Mouse (Mus musculus) liver, embryonic 15.5 days (tissue): ENCODE results near the gene Odf2. TPM values are rescaled to one million over a fixed set of nuclear protein-coding genes. Genes with fewer than 3 reads are reported as not detected.

Experiments used
- ATAC-seq: fragments of 200-750 bp; cut with Nextera tagmentation; 2 replicates; pipeline ENCODE4 v1.8.0; 2017; ENCODE audit warnings: moderate number of reproducible peaks, mild to moderate bottlenecking, moderate library complexity; ENCODE audit not compliant: insufficient read depth
- H3K27ac ChIP-seq: fragments of 300-500 bp; sonication (generic); replicated peaks from 2 replicates; pipeline ENCODE4 v1.5.1; 2015; ENCODE audit warnings: mild to moderate bottlenecking, inconsistent platforms
- H3K27me3 ChIP-seq: fragments of 300-500 bp; sonication (generic); 2 replicates; pipeline ENCODE4 v1.6.1; 2015; ENCODE audit warnings: mild to moderate bottlenecking, inconsistent platforms
- H3K36me3 ChIP-seq: fragments of 300-500 bp; sonication (generic); replicated peaks from 2 replicates; pipeline ENCODE4 v1.6.1; 2015; ENCODE audit warnings: moderate library complexity, mild to moderate bottlenecking, inconsistent platforms
- H3K4me1 ChIP-seq: fragments of 300-500 bp; sonication (generic); replicated peaks from 2 replicates; pipeline ENCODE4 v1.6.1; 2015; ENCODE audit warnings: inconsistent platforms
- H3K4me2 ChIP-seq: fragments of 300-500 bp; sonication (generic); 2 replicates; pipeline ENCODE4 v1.6.1; 2015; ENCODE audit warnings: moderate library complexity, mild to moderate bottlenecking, inconsistent platforms
- H3K4me3 ChIP-seq: fragments of 300-500 bp; sonication (generic); replicated peaks from 2 replicates; pipeline ENCODE4 v1.5.1; 2015; ENCODE audit warnings: mild to moderate bottlenecking, inconsistent platforms
- H3K9ac ChIP-seq: fragments of 300-500 bp; sonication (generic); 2 replicates; pipeline ENCODE4 v1.6.1; 2015; ENCODE audit warnings: moderate library complexity, mild to moderate bottlenecking, inconsistent platforms
- H3K9me3 ChIP-seq: fragments of 300-500 bp; sonication (generic); replicated peaks from 2 replicates; pipeline ENCODE4 v1.6.1; 2016; ENCODE audit warnings: inconsistent platforms
- WGBS: fragments of 180-500 bp; shearing (Covaris S2); methylation state at CpG from one replicate; pipeline ENCODE4 v1.1.7; 2015; ENCODE audit warnings: mixed read lengths; ENCODE audit not compliant: insufficient replicate concordance; 5-methylcytosine and 5-hydroxymethylcytosine counted together
- microRNA-seq: library from miRNA; unstranded; fragments of <30 nt; microRNA quantifications from one replicate; pipeline ENCODE4, GENCODE M21; 2016
- polyA plus RNA-seq: library from polyadenylated mRNA; unstranded; fragments of >200 nt; fragmentation: Nextera tagmentation; extraction: Ambion mirVana; gene quantifications from 2 replicates; pipeline ENCODE4 v1.2.1, GENCODE M21; 2015

Odf2 gene
- polyA plus RNA-seq, 1 experiment from 2014 or later: 35.9 TPM

GRCm38 (mm10) chr2:29973525-29973924 is 84.5 kb downstream of the Odf2 start:
- no peak overlapping the region for H3K4me2 ChIP-seq
- WGBS: 4% methylated on average over 2 of the region's 2 CpGs
- no peaks in the 10 kb centered on the region for H3K9me3 ChIP-seq
- no peak overlapping the region for H3K27ac ChIP-seq
- no peak for ATAC-seq
- 0 out of 2 replicates have a peak, but pooled peaks cover 6% of the 10 kb centered on the region for H3K36me3 ChIP-seq
- H3K4me1 ChIP-seq: peaks cover 31% of the 10 kb centered on the region
- H3K9ac ChIP-seq: no peak overlapping the region
- peaks cover 22% of the 10 kb centered on the region for H3K27me3 ChIP-seq
- H3K4me3 ChIP-seq: no peak overlapping the region

DNA sequence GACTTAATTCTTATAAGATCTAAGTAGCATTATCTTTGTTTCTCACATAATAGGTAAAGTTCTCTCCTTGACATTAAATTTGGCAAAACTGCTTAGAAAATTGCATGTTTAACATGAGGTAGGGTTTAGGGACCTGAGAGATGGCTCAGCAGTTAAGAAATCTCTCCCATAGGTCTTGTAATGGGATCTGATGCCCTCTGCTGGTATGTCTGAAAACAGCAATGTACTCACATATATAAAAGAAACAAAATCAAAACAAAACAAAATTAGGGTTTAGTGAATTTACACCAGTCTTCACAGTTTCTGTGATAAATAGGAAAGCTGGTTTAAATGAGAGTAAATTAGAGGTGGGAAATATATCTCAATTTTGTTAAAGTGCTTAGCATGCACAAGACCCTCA is 88.3 kb downstream of the Odf2 start:
- Histone ChIP-seq H3K4me3 (no peak overlapping the region), H3K36me3 (peaks cover 21% of the 10 kb centered on the region), H3K27me3 (no peaks in the 10 kb centered on the region; the same call in 1 of the 2 replicates), H3K4me1 (peaks cover 10% of the 10 kb centered on the region), H3K9me3 (no peaks in the 10 kb centered on the region), H3K4me2 (no peak overlapping the region), H3K27ac (no peak overlapping the region), H3K9ac (no peak overlapping the region)
- no peak for ATAC-seq

- Histone ChIP-seq H3K27me3 (no peaks in the 10 kb centered on the region), H3K4me1 (no peaks in the 10 kb centered on the region), H3K27ac (no peak overlapping the region), H3K4me3 (no peak overlapping the region), H3K36me3 (peaks cover 41% of the 10 kb centered on the region), H3K9me3 (no peaks in the 10 kb centered on the region), H3K4me2 (no peak overlapping the region), H3K9ac (no peak overlapping the region)
- 69% methylated on average over 1 of the region's 1 CpGs for WGBS
- ATAC-seq: no peak
Observed at GRCm38 (mm10) chr2:29980661-29981060, 91.6 kb downstream of the Odf2 start.

Small RNA genes within 50 kb of the gene (microRNA-seq; reads per million reads assigned to microRNA genes)
- gene Mir219a-2 (not detected), gene Mir219b (not detected)

Other genes starting within 250 kb of the Odf2 start
- gene Gm13420, start 137.5 kb upstream of the Odf2 start, polyA plus RNA-seq: 0.41 and 0.44 TPM in 2 replicates
- gene Gm13547, start 129.9 kb upstream of the Odf2 start, polyA plus RNA-seq: not detected in 2 replicates
- gene Coq4, start 101.7 kb upstream of the Odf2 start, polyA plus RNA-seq: 11.4 and 11.7 TPM in 2 replicates
- 11.1 and 13.0 TPM in 2 replicates for gene Trub2, start 100.7 kb upstream of the Odf2 start, polyA plus RNA-seq
- 3.2 and 4.1 TPM in 2 replicates for gene Slc27a4, start 86.6 kb upstream of the Odf2 start, polyA plus RNA-seq
- 7.9 and 8.0 TPM in 2 replicates for gene Urm1, start 69.1 kb upstream of the Odf2 start, polyA plus RNA-seq
- 35.6 and 36.1 TPM in 2 replicates for gene Cercam, start 20.1 kb upstream of the Odf2 start, polyA plus RNA-seq
- 24.7 and 25.2 TPM in 2 replicates for gene Gle1, start 46.2 kb downstream of the Odf2 start, polyA plus RNA-seq
- 14.0 and 17.8 TPM in 2 replicates for gene Sptan1, start 76.3 kb downstream of the Odf2 start, polyA plus RNA-seq
- gene Wdr34, start 159.7 kb downstream of the Odf2 start, polyA plus RNA-seq: 6.2 and 7.1 TPM in 2 replicates
- gene Set, start 168.2 kb downstream of the Odf2 start, polyA plus RNA-seq: 138 and 147 TPM in 2 replicates
- gene Pkn3, start 188.5 kb downstream of the Odf2 start, polyA plus RNA-seq: 2.3 and 2.5 TPM in 2 replicates
- gene Zdhhc12, start 204.4 kb downstream of the Odf2 start, polyA plus RNA-seq: 19.3 and 20.6 TPM in 2 replicates
- gene Zer1, start 235.4 kb downstream of the Odf2 start, polyA plus RNA-seq: 2.4 and 2.5 TPM in 2 replicates
- gene Tbc1d13, start 244.5 kb downstream of the Odf2 start, polyA plus RNA-seq: 2.0 and 2.6 TPM in 2 replicates